Mouse (Mus musculus): ENCODE results near the gene Cttn. TPM values are rescaled to one million over a fixed set of nuclear protein-coding genes. Genes with fewer than 3 reads are reported as not detected.

The Cttn gene
- total and polyA plus RNA-seq, 2 experiments from 2014 or later = 132 to 164 TPM

GRCm38 (mm10) chr7:144469908-144470544, 783 bp downstream of the Cttn start:
- no peak for DNase-seq
- Histone ChIP-seq H3K9ac (peak overlapping the region; percentile 92), H3K27me3 (ENCODE audit: insufficient read depth, low read length) (no peaks in the 10 kb centered on the region), H3K27ac (ENCODE audit: low read depth, low read length) (peak overlapping the region; percentile 81), H3K4me2 (ENCODE audit: low read depth) (peak overlapping the region; percentile 85), H3K36me3 (ENCODE audit: insufficient read depth) (peaks cover 8% of the 10 kb centered on the region), H3K4me3 (ENCODE audit: low read depth, low read length) (peak overlapping the region; percentile 84), H3K4me1 (ENCODE audit: insufficient read depth) (0 out of 2 replicates have a peak, but pooled peaks cover 7% of the 10 kb centered on the region), H3K9me3 (ENCODE audit: low read length) (no peaks in the 10 kb centered on the region)
- under 1% methylated on average over 31 of the region's 31 CpGs for WGBS
- no peak for TF ChIP-seq CTCF (IDR thresholded peaks at IDR 0.05; ENCODE audit: low read depth)
- peak; percentile 3; the same call in 1 of the 2 replicates for ATAC-seq

GRCm38 (mm10) chr7:144469181-144469641, 1.6 kb downstream of the Cttn start:
- 25% methylated on average over 4 of the region's 4 CpGs for WGBS
- H3K27me3 ChIP-seq (ENCODE audit: insufficient read depth, low read length) = no peaks in the 10 kb centered on the region
- peak overlapping the region; percentile 92 for H3K9ac ChIP-seq
- H3K36me3 ChIP-seq (ENCODE audit: insufficient read depth) = peaks cover 16% of the 10 kb centered on the region
- no peaks in the 10 kb centered on the region for H3K9me3 ChIP-seq (ENCODE audit: low read length)
- peak overlapping the region; percentile 85 for H3K4me2 ChIP-seq (ENCODE audit: low read depth)
- H3K27ac ChIP-seq (ENCODE audit: low read depth, low read length) = no peak overlapping the region
- peak overlapping the region; percentile 84 for H3K4me3 ChIP-seq (ENCODE audit: low read depth, low read length)
- TF ChIP-seq CTCF (IDR thresholded peaks at IDR 0.05; ENCODE audit: low read depth) = no peak; the same call in 1 of the 2 replicates
- ATAC-seq (no peak), DNase-seq (no peak)
- 0 out of 2 replicates have a peak, but pooled peaks cover 7% of the 10 kb centered on the region for H3K4me1 ChIP-seq (ENCODE audit: insufficient read depth)

GRCm38 (mm10) chr7:144468741-144469140, 2.1 kb downstream of the Cttn start:
- H3K4me1 ChIP-seq (ENCODE audit: insufficient read depth) = 0 out of 2 replicates have a peak, but pooled peaks cover 7% of the 10 kb centered on the region
- no peaks in the 10 kb centered on the region for H3K27me3 ChIP-seq (ENCODE audit: insufficient read depth, low read length)
- H3K4me3 ChIP-seq (ENCODE audit: low read depth, low read length) = no peak overlapping the region
- DNase-seq (no peak), ATAC-seq (no peak)
- peaks cover 18% of the 10 kb centered on the region for H3K36me3 ChIP-seq (ENCODE audit: insufficient read depth)
- WGBS = 93% methylated on average over 5 of the region's 5 CpGs
- no peak overlapping the region for H3K27ac ChIP-seq (ENCODE audit: low read depth, low read length)
- peak overlapping the region; percentile 85; the same call in 1 of the 2 replicates for H3K4me2 ChIP-seq (ENCODE audit: low read depth)
- 0 out of 2 replicates have a peak overlapping the region, but pooled peaks have one; percentile 92 for H3K9ac ChIP-seq
- TF ChIP-seq CTCF (IDR thresholded peaks at IDR 0.05; ENCODE audit: low read depth) = no peak
- H3K9me3 ChIP-seq (ENCODE audit: low read length) = no peaks in the 10 kb centered on the region

DNA sequence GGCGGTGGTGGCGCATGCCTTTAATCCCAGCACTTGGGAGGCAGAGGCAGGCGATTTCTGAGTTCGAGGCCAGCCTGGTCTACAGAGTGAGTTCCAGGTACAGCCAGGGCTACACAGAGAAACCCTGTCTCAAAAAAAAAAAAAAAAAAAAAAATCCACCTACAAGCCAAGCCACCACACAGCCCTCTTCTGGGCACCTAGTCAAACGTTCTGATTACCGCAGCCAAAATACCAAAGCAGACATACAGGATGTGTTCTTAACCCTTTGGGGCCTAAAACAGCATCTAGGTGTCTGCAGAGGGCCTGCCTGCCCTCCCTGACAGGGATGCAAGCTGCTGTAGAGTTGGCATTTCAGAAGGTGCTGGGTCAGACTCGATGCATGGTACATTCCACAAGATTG, 8.2 kb downstream of the Cttn start:
- Histone ChIP-seq H3K9ac (no peak overlapping the region), H3K27ac (ENCODE audit: low read depth, low read length) (no peak overlapping the region), H3K4me2 (ENCODE audit: low read depth) (no peak overlapping the region), H3K4me1 (ENCODE audit: insufficient read depth) (no peaks in the 10 kb centered on the region), H3K27me3 (ENCODE audit: insufficient read depth, low read length) (no peaks in the 10 kb centered on the region), H3K36me3 (ENCODE audit: insufficient read depth) (peaks cover 79% of the 10 kb centered on the region), H3K9me3 (ENCODE audit: low read length) (no peaks in the 10 kb centered on the region), H3K4me3 (ENCODE audit: low read depth, low read length) (no peak overlapping the region)
- 88% methylated on average over 7 of the region's 7 CpGs for WGBS
- no peak for TF ChIP-seq CTCF (IDR thresholded peaks at IDR 0.05; ENCODE audit: low read depth)
- ATAC-seq (no peak), DNase-seq (no peak)

DNA sequence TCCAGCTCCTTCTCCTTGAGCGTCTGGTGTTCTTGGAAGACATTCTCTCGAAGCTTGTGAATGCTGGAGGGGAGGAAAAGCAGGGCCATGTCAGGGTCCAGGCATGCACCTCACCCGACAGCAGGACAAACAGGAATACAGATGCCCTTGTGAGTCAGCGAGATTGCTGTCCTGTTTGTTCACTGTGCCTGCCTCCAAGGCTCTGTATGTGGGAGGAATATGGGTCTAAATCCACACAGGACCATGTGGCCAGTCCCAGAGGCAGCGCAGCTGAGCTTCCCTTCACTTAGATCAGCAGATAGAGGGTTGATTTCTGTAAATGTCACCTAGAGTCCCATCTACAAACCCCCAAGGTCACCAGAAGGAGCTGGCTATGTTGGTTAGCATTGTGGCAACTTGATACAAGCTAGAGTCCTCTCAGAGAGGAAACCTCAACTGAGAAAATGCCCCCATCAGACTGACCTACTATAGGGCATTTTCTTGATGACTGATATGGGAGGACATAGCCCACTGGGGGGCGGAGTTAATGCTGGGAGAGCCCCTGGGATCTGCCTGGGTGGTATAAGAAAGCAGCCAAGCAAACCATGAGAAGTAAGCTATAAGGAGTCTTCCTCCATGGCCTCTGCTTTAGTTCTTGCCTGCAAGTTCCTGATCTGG, 9.4 kb downstream of the Cttn start:
- 93% methylated on average over 6 of the region's 6 CpGs for WGBS
- Histone ChIP-seq H3K27me3 (ENCODE audit: insufficient read depth, low read length) (no peaks in the 10 kb centered on the region), H3K4me2 (ENCODE audit: low read depth) (no peak overlapping the region), H3K4me3 (ENCODE audit: low read depth, low read length) (no peak overlapping the region), H3K4me1 (ENCODE audit: insufficient read depth) (no peaks in the 10 kb centered on the region), H3K9me3 (ENCODE audit: low read length) (no peaks in the 10 kb centered on the region), H3K9ac (no peak overlapping the region), H3K36me3 (ENCODE audit: insufficient read depth) (peaks cover 91% of the 10 kb centered on the region), H3K27ac (ENCODE audit: low read depth, low read length) (no peak overlapping the region)
- ATAC-seq = no peak
- no peak for DNase-seq
- no peak for TF ChIP-seq CTCF (IDR thresholded peaks at IDR 0.05; ENCODE audit: low read depth)

GRCm38 (mm10) chr7:144458881-144459280, 11.9 kb downstream of the Cttn start:
- 91% methylated on average over 1 of the region's 1 CpGs for WGBS
- TF ChIP-seq CTCF (IDR thresholded peaks at IDR 0.05; ENCODE audit: low read depth) = no peak

GRCm38 (mm10) chr7:144450661-144451060, 20.1 kb downstream of the Cttn start:
- H3K27me3 ChIP-seq (ENCODE audit: insufficient read depth, low read length) = no peaks in the 10 kb centered on the region
- 87% methylated on average over 9 of the region's 9 CpGs for WGBS
- H3K4me2 ChIP-seq (ENCODE audit: low read depth) = no peak overlapping the region
- no peaks in the 10 kb centered on the region for H3K9me3 ChIP-seq (ENCODE audit: low read length)
- DNase-seq (no peak), ATAC-seq (no peak)
- H3K4me3 ChIP-seq (ENCODE audit: low read depth, low read length) = no peak overlapping the region
- no peak overlapping the region for H3K9ac ChIP-seq
- TF ChIP-seq CTCF (IDR thresholded peaks at IDR 0.05; ENCODE audit: low read depth) = no peak
- H3K27ac ChIP-seq (ENCODE audit: low read depth, low read length) = no peak overlapping the region
- H3K4me1 ChIP-seq (ENCODE audit: insufficient read depth) = no peaks in the 10 kb centered on the region
- peaks cover 82% of the 10 kb centered on the region for H3K36me3 ChIP-seq (ENCODE audit: insufficient read depth)

More at GRCm38 (mm10) chr7:144458881-144459280, 11.9 kb downstream of the Cttn start:
- H3K27me3 ChIP-seq (ENCODE audit: insufficient read depth, low read length) = no peaks in the 10 kb centered on the region
- H3K9ac ChIP-seq = no peak overlapping the region
- DNase-seq (no peak), ATAC-seq (no peak)
- H3K4me3 ChIP-seq (ENCODE audit: low read depth, low read length) = no peak overlapping the region
- H3K4me1 ChIP-seq (ENCODE audit: insufficient read depth) = no peaks in the 10 kb centered on the region
- no peak overlapping the region for H3K4me2 ChIP-seq (ENCODE audit: low read depth)
- H3K9me3 ChIP-seq (ENCODE audit: low read length) = no peaks in the 10 kb centered on the region
- no peak overlapping the region for H3K27ac ChIP-seq (ENCODE audit: low read depth, low read length)
- peaks cover 99% of the 10 kb centered on the region for H3K36me3 ChIP-seq (ENCODE audit: insufficient read depth)

Data from forebrain, postnatal 0 days (tissue).